Mouse (Mus musculus) neural tube, embryonic 10.5 days (tissue): ENCODE results near the gene Naga.
A peak's percentile ranks its signal among the peaks of the same experiment; 100 is the strongest.

Experiments used
- DNase-seq: peaks from one replicate; pipeline ENCODE4 v3.0.0-alpha.2; 2017; ENCODE audit warnings: low spot score; ENCODE audit errors: extremely low spot score

The Naga gene

DNA sequence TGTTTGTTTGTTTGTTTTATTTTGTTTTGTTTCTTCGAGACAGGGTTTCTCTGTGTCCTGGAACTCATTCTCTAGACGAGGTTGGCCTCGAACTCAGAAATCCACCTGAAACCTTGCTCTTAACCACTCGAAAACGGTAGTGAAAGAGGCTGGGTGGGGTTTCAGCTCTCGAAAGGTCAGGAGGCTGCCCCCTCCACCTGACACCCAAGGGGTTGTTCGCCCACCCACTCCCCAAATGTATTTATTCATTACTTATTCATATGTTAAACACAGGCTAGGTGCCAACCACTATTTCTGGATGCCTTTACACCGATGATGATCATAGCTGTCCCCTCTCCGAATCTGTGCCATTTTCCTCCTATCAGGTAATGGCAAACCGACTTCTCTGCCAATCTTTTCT, 425 bp upstream of the Naga start:
- no peak for DNase-seq

DNA sequence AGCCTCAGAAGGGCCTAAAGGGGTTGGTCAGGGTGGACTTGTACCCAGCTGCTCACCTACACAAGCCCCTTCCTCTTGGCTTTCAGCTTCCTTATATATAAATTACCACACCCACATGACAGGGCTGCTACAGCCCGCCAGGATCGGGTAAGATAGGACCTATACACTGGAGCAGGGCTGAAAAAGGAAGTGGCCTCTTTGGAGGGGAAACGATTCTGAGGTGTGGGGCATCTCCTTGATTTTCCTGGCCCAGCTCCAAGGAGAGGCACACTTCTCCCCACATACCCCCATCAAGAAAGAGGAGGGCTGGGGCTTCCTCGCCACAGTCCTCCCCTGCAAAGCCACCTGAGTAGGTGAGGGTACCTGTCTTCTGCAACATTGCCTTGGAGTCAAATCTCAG, 850 bp downstream of the Naga start:
- DNase-seq, result no peak

DNA sequence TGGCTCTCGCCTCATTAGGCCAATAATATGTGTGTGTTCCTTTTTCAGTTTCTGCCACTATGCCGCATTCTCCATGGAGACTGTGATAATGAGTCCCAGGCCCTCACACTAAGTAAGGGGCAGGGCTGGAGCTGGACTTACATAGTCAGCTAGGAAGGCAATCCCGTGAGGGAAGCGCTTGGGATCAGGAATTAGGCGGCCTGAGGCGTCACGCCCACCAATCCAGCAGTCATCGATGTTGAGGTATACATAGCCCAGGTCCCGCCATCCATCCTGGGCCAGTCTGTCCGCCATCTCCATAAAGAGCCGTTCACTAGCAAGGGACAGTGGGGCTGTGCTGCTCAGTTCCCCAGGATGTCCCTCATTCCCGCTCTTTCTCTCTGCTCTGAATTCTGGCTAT, 2.1 kb downstream of the Naga start:
- DNase-seq, result no peak

DNA sequence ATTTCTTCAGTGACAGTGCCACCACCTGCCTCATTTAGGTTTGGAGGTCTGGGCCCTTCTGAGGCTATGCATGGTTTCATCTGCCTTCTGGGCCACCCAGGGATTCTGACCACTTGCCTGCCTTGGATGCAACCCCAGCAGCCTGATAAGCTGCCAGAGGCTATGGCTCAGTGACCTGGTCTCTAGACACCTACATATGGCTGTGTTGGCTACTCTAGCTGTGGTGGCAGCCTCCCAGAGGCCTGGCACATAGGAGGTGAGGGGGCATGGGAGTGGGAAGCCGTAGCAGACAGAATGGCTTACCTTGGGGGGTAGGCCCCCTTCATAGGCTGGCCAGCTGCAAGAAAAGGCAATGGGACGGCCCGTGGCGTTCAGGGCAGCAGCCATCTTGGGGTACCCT, 3.5 kb downstream of the Naga start:
- no peak for DNase-seq

DNA sequence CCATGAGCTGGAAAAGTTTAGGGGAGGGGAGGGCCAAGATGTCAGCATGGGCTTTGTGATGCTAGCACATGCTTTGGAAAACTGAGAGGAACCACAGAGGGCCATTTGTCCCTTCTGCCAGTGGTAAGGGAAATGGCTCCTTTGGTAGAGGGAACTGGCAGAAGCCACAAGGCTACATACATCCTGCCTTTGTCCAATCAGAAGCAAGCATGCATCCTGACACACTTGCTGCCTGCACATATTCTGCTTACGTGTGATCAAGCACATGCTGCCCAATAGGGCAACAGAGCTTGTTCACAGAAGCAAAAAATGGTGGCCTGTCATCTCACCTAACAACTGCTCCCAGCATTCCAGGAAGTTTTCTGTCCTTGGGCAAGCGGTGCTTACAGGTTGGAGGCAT, 13.3 kb downstream of the Naga start:
- DNase-seq, result no peak

DNA sequence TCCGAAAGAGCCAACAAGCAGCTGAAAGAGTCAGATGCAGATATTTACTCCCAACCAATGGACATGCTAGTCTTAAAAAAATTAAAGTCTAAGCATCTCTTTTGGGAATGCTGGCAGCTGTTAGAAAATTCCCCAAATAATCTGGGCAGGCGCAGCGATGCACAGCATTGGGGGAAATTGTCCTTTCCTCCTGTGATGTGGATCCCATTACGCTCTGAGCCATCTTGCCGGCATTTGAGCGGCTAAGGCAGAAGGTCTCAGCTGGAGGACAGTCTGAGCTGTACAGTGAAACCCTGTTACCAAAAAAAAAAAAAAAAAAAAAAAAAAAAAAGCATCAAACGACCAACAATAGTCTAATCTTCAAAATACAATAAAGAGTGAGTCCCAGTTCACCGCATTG, 16.5 kb downstream of the Naga start:
- DNase-seq, result no peak

DNA sequence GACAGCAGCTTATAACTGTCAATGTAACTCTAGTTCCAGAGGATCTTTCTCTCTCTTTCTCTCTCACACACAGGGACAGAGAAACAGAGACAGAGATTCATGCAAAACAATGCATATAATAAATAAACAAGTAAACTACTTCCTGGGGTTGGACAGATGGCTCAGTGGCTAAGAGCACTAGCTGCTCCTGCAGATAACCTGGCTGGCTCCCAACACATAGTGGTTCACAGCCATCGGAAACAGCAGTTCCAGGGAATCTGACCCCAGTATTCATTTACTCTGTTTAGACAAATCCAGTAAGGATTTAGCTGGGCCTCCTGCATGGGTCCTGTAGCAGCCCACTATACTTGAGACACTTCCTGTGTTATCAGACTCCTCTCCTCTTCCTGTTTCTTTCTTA, 19.1 kb downstream of the Naga start:
- DNase-seq, result no peak

DNA sequence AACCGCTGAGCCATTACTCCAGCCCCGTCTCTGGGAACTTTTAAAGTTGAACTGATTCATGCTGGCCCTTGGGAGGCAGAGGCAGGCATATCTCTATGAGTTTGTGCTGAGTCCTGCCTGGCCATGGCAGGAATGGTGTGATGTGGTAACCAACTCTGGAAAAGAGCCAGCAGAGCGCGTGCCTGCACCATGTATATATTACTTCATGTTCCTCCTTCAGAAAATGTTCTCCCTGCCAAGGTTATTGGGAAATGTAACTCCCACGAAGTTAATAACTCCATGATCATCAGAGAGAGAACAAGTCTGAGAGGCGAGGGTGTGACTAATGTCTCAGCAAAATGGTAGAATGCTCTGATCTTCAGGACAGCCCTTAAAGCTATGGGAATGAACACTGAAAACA, 20.9 kb downstream of the Naga start:
- DNase-seq, result no peak

DNA sequence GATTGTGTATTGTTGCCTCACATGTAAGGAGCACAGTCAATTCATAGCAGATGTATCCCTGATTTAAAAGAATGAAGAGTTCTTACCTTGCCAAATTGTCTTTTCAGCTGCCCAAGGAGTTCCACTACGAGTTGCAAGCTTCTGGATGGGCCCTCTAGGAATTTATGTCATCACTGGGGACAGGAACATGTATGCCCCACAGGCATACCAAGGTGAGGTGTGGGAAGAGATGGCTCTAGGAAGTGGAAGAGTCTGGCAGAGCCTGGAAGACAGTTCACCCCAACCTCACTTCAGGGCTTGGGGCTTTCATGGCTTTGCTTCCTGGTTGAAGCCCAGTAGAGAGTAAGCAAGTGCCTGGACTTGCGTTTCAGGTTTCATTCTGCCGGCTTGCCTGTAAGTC, 30.3 kb downstream of the Naga start:
- DNase-seq, result no peak

DNA sequence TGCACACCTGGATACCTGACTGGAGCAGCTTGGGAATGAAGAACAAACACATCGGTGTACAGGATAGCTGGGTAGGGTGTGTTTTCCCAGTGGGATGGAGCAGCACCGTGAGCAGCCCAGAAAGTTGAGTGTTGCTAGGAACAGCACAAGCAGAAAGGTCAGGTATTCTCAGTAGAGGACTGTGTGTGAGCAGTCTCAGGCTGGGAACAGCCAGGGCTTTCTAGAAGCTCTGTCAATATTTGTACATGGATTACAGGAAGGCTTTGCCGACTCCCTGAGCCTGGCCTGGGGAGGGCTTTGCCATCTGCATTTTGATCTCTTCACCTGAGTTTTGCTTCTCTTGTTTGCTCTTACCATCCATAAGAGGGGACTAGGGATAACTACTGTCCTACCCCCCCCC, 31.6 kb downstream of the Naga start:
- DNase-seq, result no peak

DNA sequence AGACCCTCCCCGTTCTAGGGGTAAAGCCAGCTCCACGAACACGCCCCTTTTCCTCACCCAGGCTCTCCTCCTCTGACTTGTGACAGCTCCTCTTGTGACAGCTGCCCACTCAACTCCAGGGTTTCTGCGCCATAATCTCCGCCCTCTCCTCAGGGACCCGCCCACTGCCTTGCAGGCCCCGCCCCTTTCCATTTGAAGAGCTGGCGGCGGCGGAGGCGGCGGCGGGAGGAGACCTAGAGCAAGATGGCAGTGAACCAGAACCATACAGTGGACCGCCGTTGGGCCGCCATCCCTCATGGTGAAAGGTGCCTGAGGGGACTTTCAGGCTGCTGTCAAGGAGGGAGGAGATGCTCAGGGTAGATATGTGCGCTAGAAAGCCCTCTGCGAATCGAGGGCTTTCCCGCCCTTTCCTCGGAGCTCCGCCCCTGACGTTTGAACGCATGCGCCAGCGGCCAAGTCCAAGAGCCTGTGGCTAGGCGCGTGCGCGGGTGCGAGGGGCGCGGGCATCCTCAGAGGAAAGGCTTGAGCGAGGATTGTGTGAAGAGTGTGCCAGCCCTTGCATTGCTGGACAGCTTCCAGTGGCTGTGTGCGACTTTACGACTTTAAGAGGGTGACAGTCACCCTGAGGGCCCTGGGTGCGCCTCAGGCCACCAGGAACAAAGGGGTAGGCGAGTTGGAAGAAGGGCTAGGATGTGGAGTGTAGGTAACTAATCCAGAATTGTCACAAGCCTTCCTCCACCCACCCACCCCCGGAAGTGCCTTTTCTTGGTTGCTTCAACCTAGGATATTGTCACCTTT, 39.8 kb downstream of the Naga start, which contains the start of gene Wbp2nl:
Gene Wbp2nl, plus strand, starts transcription at position 191 of the 798 bp plus-strand sequence.
- DNase-seq, result peak; percentile 19

DNA sequence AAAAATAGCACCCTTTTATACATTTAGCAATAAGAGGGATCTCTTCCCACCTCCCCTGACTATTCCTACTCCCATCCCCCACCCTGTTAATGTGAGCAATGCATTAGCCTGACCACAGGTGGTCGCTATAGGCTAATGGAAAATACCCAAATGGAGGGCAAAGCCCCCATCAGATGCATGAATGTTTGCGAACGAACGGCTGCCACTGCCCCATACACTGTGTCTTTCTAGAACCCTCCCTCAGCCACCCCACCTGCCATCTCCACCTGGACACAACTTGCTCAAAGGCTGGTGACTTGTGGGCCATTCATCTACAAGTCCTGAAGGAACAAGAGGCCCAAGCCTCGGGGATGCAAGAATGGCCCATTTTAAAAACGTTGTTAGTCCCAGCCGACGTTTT, 44.7 kb downstream of the Naga start:
- no peak for DNase-seq

DNA sequence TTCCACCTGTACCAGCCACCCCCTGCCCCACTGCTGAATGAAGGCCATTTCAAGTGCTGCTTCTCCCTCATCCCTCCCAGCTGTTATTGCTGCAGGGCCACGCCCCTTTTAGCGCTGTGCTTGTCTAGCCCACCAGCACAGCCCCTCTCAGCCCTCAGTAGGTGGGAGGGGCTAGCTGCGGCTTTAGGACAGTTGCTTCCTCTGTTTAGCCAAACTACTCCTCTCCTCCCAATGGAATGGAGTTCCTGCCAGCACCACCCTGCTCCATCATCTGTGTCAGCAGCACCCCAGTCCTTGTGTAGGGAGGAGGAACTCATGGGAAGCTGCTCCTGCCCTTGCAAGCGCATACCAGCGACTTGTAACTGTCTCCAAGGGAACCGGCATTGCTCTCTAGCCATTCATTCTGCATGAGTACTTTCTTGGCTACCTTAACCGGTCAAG, 45.4 kb downstream of the Naga start:
- DNase-seq, result peak; percentile 57

DNA sequence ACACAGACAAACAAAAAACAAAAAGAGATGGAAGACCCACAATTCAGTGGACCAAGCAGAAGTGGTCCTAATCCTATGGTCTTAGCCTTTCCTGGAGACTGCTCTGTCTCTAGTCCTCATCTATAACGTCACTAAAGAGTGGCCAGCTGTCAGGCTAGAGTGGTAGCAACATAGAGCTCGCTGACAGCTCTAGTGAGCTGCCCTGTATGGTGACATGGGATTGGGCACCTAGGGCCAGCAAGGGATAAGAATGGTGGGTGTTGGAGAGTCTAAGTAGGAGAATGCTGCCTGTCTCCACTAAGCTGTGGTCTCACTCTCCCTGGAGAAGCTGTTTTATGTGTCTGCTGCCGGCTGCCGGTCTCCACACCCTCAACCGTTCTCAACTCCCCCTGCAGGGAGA, 45.9 kb downstream of the Naga start:
- no peak for DNase-seq

DNA sequence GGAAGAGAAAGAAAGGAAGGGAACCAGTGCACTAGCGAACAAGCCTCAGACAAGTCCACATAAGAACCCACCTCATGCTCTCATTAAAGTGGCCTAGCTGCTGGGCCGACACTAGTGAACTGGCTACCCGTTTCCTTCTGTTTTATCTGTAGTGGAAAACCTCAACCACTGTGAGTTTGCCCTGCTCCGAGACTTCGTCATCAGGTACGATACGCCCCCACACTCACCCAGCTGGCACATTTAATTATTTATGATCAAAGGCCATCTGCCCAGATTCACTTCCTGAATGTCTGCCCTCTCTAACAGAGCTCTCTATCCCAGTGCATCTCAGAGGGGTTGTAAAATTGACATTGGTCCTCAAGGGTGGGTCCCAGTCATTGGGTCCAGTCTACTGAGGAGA, 48.5 kb downstream of the Naga start:
- DNase-seq, result no peak

DNA sequence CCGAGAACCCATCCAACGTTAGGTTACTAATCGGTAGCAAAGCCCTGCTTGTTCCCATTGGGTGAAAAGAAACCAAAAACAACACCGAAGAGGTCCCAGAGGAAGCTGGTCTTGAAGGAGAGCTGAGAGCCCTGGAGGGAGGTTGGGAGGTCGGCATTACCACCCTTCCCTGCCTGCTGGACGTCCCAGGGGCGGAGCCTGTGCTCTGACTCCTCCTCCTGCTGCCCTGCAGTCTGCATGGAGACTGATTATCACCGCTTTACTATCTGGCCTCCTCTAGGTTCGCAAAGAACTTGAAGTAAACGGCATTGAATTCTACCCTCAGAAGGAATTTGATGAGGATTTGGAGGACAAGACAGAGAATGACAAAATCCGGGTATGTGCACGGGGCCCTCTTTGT, 52.6 kb downstream of the Naga start:
- DNase-seq, result no peak

DNA sequence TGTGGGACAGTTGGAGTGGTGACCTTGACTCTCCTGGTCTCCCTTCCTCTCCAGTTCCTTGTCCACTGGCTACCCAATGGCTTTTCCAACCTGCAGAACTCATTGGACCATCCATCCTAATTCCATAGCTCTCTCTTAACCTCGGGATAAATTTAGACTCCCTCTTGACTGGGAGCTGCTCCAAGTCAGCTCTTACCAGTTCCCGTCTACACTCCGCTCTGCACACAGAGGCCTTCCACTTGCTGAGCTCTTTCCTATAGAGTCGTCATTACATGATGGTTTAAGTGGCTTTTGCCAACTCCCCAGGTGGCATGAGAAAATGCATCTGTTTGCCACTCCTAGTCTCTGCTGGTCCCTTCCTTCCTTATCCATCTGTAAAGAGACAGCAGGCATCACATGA, 58.1 kb downstream of the Naga start:
- DNase-seq, result no peak
